Mouse (Mus musculus) liver, embryonic 15.5 days (tissue): Measurements from ENCODE around the gene Dock4. TPM values are rescaled to one million over a fixed set of nuclear protein-coding genes. Genes with fewer than 3 reads are reported as not detected.

ENCODE experiments used
- ATAC-seq: fragments of 200-750 bp; cut with Nextera tagmentation; 2 replicates; pipeline ENCODE4 v1.8.0; 2017; ENCODE audit warnings: moderate number of reproducible peaks, mild to moderate bottlenecking, moderate library complexity; ENCODE audit not compliant: insufficient read depth
- H3K27ac ChIP-seq: fragments of 300-500 bp; sonication (generic); replicated peaks from 2 replicates; pipeline ENCODE4 v1.5.1; 2015; ENCODE audit warnings: mild to moderate bottlenecking, inconsistent platforms
- H3K27me3 ChIP-seq: fragments of 300-500 bp; sonication (generic); 2 replicates; pipeline ENCODE4 v1.6.1; 2015; ENCODE audit warnings: mild to moderate bottlenecking, inconsistent platforms
- H3K36me3 ChIP-seq: fragments of 300-500 bp; sonication (generic); replicated peaks from 2 replicates; pipeline ENCODE4 v1.6.1; 2015; ENCODE audit warnings: moderate library complexity, mild to moderate bottlenecking, inconsistent platforms
- H3K4me1 ChIP-seq: fragments of 300-500 bp; sonication (generic); replicated peaks from 2 replicates; pipeline ENCODE4 v1.6.1; 2015; ENCODE audit warnings: inconsistent platforms
- H3K4me2 ChIP-seq: fragments of 300-500 bp; sonication (generic); 2 replicates; pipeline ENCODE4 v1.6.1; 2015; ENCODE audit warnings: moderate library complexity, mild to moderate bottlenecking, inconsistent platforms
- H3K4me3 ChIP-seq: fragments of 300-500 bp; sonication (generic); replicated peaks from 2 replicates; pipeline ENCODE4 v1.5.1; 2015; ENCODE audit warnings: mild to moderate bottlenecking, inconsistent platforms
- H3K9ac ChIP-seq: fragments of 300-500 bp; sonication (generic); 2 replicates; pipeline ENCODE4 v1.6.1; 2015; ENCODE audit warnings: moderate library complexity, mild to moderate bottlenecking, inconsistent platforms
- H3K9me3 ChIP-seq: fragments of 300-500 bp; sonication (generic); replicated peaks from 2 replicates; pipeline ENCODE4 v1.6.1; 2016; ENCODE audit warnings: inconsistent platforms
- WGBS: fragments of 180-500 bp; shearing (Covaris S2); methylation state at CpG from one replicate; pipeline ENCODE4 v1.1.7; 2015; ENCODE audit warnings: mixed read lengths; ENCODE audit not compliant: insufficient replicate concordance; 5-methylcytosine and 5-hydroxymethylcytosine counted together
- polyA plus RNA-seq: library from polyadenylated mRNA; unstranded; fragments of >200 nt; fragmentation: Nextera tagmentation; extraction: Ambion mirVana; gene quantifications from 2 replicates; pipeline ENCODE4 v1.2.1, GENCODE M21; 2015

Gene Dock4
- 0.89 and 0.94 TPM in 2 replicates for polyA plus RNA-seq

- no peaks in the 10 kb centered on the region for H3K36me3 ChIP-seq
- peaks cover 48% of the 10 kb centered on the region for H3K27me3 ChIP-seq
- WGBS: under 1% methylated on average over 80 of the region's 80 CpGs
- H3K9me3 ChIP-seq: no peaks in the 10 kb centered on the region
- H3K4me3 ChIP-seq: peak within 1 kb of the TSS; percentile 79
- H3K27ac ChIP-seq: no peak within 1 kb of the TSS; the same call in 1 of the 2 replicates
- peaks cover 22% of the 10 kb centered on the region for H3K4me1 ChIP-seq
- peak within 1 kb of the TSS; percentile 92 for H3K4me2 ChIP-seq
- H3K9ac ChIP-seq: peak within 1 kb of the TSS; percentile 62
- ATAC-seq: peak; percentile 98
These were observed at the start of gene Dock4, which contains the start of gene Zfp277 for GRCm38 (mm10) chr12:40445648-40446449. Dock4 (plus strand) TSS chr12:40445952. Zfp277 (minus strand) TSS chr12:40445902.

- 78% methylated on average over 2 of the region's 2 CpGs for WGBS
- Histone ChIP-seq H3K4me1 (no peaks in the 10 kb centered on the region), H3K27me3 (no peaks in the 10 kb centered on the region), H3K27ac (no peak overlapping the region), H3K4me2 (no peak overlapping the region), H3K36me3 (no peaks in the 10 kb centered on the region), H3K9ac (no peak overlapping the region), H3K4me3 (no peak overlapping the region), H3K9me3 (no peaks in the 10 kb centered on the region)
- no peak for ATAC-seq
These were observed 46.8 kb upstream of the Dock4 start for GRCm38 (mm10) chr12:40398916-40399315.

- no peaks in the 10 kb centered on the region for H3K27me3 ChIP-seq
- no peaks in the 10 kb centered on the region for H3K36me3 ChIP-seq
- no peak for ATAC-seq
- H3K4me3 ChIP-seq: no peak overlapping the region
- H3K4me2 ChIP-seq: no peak overlapping the region
- no peaks in the 10 kb centered on the region for H3K4me1 ChIP-seq
- H3K27ac ChIP-seq: no peak overlapping the region
- 81% methylated on average over 2 of the region's 2 CpGs for WGBS
- no peaks in the 10 kb centered on the region for H3K9me3 ChIP-seq
- no peak overlapping the region for H3K9ac ChIP-seq
These were observed 46.4 kb upstream of the Dock4 start for GRCm38 (mm10) chr12:40399386-40399785.

GRCm38 (mm10) chr12:40399812-40400211 is 45.9 kb upstream of the Dock4 start:
- no peak overlapping the region for H3K27ac ChIP-seq
- no peaks in the 10 kb centered on the region for H3K9me3 ChIP-seq
- H3K4me3 ChIP-seq: no peak overlapping the region
- no peaks in the 10 kb centered on the region for H3K4me1 ChIP-seq
- H3K36me3 ChIP-seq: no peaks in the 10 kb centered on the region
- H3K27me3 ChIP-seq: no peaks in the 10 kb centered on the region
- no peak for ATAC-seq
- WGBS: 83% methylated on average over 10 of the region's 10 CpGs
- H3K9ac ChIP-seq: no peak overlapping the region
- no peak overlapping the region for H3K4me2 ChIP-seq

- H3K9ac ChIP-seq: no peak overlapping the region
- 50% methylated on average over 5 of the region's 5 CpGs for WGBS
- H3K4me3 ChIP-seq: no peak overlapping the region
- no peaks in the 10 kb centered on the region for H3K4me1 ChIP-seq
- no peak overlapping the region for H3K4me2 ChIP-seq
- H3K9me3 ChIP-seq: no peaks in the 10 kb centered on the region
- no peaks in the 10 kb centered on the region for H3K27me3 ChIP-seq
- 0 out of 2 replicates have a peak, but pooled peaks cover under 1% of the 10 kb centered on the region for H3K36me3 ChIP-seq
- H3K27ac ChIP-seq: no peak overlapping the region
- no peak for ATAC-seq
These were observed 31.0 kb upstream of the Dock4 start for GRCm38 (mm10) chr12:40414682-40415311.

GRCm38 (mm10) chr12:40415312-40415925 is 30.3 kb upstream of the Dock4 start:
- Histone ChIP-seq H3K27ac (no peak overlapping the region), H3K4me3 (no peak overlapping the region), H3K9me3 (no peaks in the 10 kb centered on the region), H3K36me3 (no peaks in the 10 kb centered on the region), H3K4me2 (no peak overlapping the region), H3K9ac (no peak overlapping the region), H3K4me1 (no peaks in the 10 kb centered on the region), H3K27me3 (no peaks in the 10 kb centered on the region)
- 60% methylated on average over 8 of the region's 8 CpGs for WGBS
- ATAC-seq: no peak

- Histone ChIP-seq H3K27me3 (no peaks in the 10 kb centered on the region), H3K36me3 (no peaks in the 10 kb centered on the region), H3K27ac (no peak overlapping the region), H3K4me2 (no peak overlapping the region), H3K9me3 (no peaks in the 10 kb centered on the region), H3K4me1 (no peaks in the 10 kb centered on the region), H3K9ac (no peak overlapping the region), H3K4me3 (no peak overlapping the region)
- ATAC-seq: no peak
- WGBS: 45% methylated on average over 4 of the region's 4 CpGs
These were observed 28.5 kb upstream of the Dock4 start for GRCm38 (mm10) chr12:40417257-40417656.

GRCm38 (mm10) chr12:40424991-40425390 is 20.8 kb upstream of the Dock4 start:
- no peaks in the 10 kb centered on the region for H3K27me3 ChIP-seq
- no peak overlapping the region for H3K9ac ChIP-seq
- H3K4me1 ChIP-seq: no peaks in the 10 kb centered on the region
- no peaks in the 10 kb centered on the region for H3K36me3 ChIP-seq
- no peak overlapping the region for H3K4me2 ChIP-seq
- no peak overlapping the region for H3K27ac ChIP-seq
- ATAC-seq: no peak
- WGBS: 72% methylated on average over 1 of the region's 1 CpGs
- H3K9me3 ChIP-seq: no peaks in the 10 kb centered on the region
- H3K4me3 ChIP-seq: no peak overlapping the region

- H3K9ac ChIP-seq: no peak overlapping the region
- H3K4me2 ChIP-seq: no peak overlapping the region
- H3K4me3 ChIP-seq: no peak overlapping the region
- no peaks in the 10 kb centered on the region for H3K9me3 ChIP-seq
- H3K27me3 ChIP-seq: no peaks in the 10 kb centered on the region
- no peaks in the 10 kb centered on the region for H3K4me1 ChIP-seq
- ATAC-seq: no peak
- WGBS: 59% methylated on average over 10 of the region's 10 CpGs
- H3K36me3 ChIP-seq: no peaks in the 10 kb centered on the region
- no peak overlapping the region for H3K27ac ChIP-seq
These were observed 18.1 kb upstream of the Dock4 start for GRCm38 (mm10) chr12:40427606-40428005.

- Histone ChIP-seq H3K27ac (no peak overlapping the region), H3K4me2 (no peak overlapping the region), H3K4me3 (no peak overlapping the region), H3K36me3 (no peaks in the 10 kb centered on the region), H3K9me3 (no peaks in the 10 kb centered on the region), H3K4me1 (no peaks in the 10 kb centered on the region), H3K27me3 (no peaks in the 10 kb centered on the region), H3K9ac (no peak overlapping the region)
- 69% methylated on average over 3 of the region's 3 CpGs for WGBS
- ATAC-seq: no peak
These were observed 15.8 kb upstream of the Dock4 start for GRCm38 (mm10) chr12:40429976-40430375.

- no peaks in the 10 kb centered on the region for H3K4me1 ChIP-seq
- no peak overlapping the region for H3K4me3 ChIP-seq
- WGBS: 61% methylated on average over 5 of the region's 5 CpGs
- H3K36me3 ChIP-seq: no peaks in the 10 kb centered on the region
- no peak overlapping the region for H3K4me2 ChIP-seq
- H3K9ac ChIP-seq: no peak overlapping the region
- no peak overlapping the region for H3K27ac ChIP-seq
- no peaks in the 10 kb centered on the region for H3K27me3 ChIP-seq
- no peaks in the 10 kb centered on the region for H3K9me3 ChIP-seq
- ATAC-seq: no peak
These were observed 14.7 kb upstream of the Dock4 start for GRCm38 (mm10) chr12:40431075-40431474.
